Mouse (Mus musculus) kidney, embryonic 15.5 days (tissue): Measurements from ENCODE around the gene Gm9508. TPM values are rescaled to one million over a fixed set of nuclear protein-coding genes. Genes with fewer than 3 reads are reported as not detected.
A peak's percentile ranks its signal among the peaks of the same experiment; 100 is the strongest.
"Not testable (repeated sequence)": the region's sequence is repeated elsewhere in the genome, so short reads cannot be mapped to it uniquely, and the experiment has no call there.

ENCODE experiments used
- ATAC-seq: fragments of 200-750 bp; cut with Nextera tagmentation; replicated peaks from 2 replicates; pipeline ENCODE4 v1.8.0; 2017; ENCODE audit warnings: moderate TSS enrichment; ENCODE audit not compliant: low FRiP score
- H3K27ac ChIP-seq: fragments of 300-500 bp; sonication (generic); 2 replicates; pipeline ENCODE4 v1.5.1; 2015; ENCODE audit warnings: mild to moderate bottlenecking, inconsistent platforms
- H3K27me3 ChIP-seq: fragments of 300-500 bp; sonication (generic); 2 replicates; pipeline ENCODE4 v1.6.1; 2015; ENCODE audit warnings: inconsistent platforms
- H3K36me3 ChIP-seq: fragments of 300-500 bp; sonication (generic); 2 replicates; pipeline ENCODE4 v1.6.1; 2015; ENCODE audit warnings: inconsistent platforms
- H3K4me1 ChIP-seq: fragments of 300-500 bp; sonication (generic); 2 replicates; pipeline ENCODE4 v1.6.1; 2015; ENCODE audit warnings: inconsistent platforms
- H3K4me2 ChIP-seq: fragments of 300-500 bp; sonication (generic); 2 replicates; pipeline ENCODE4 v1.6.1; 2015; ENCODE audit warnings: moderate library complexity, mild to moderate bottlenecking, inconsistent platforms
- H3K4me3 ChIP-seq: fragments of 300-500 bp; sonication (generic); replicated peaks from 2 replicates; pipeline ENCODE4 v1.5.1; 2015; ENCODE audit warnings: mild to moderate bottlenecking, inconsistent platforms
- H3K9ac ChIP-seq: fragments of 300-500 bp; sonication (generic); 2 replicates; pipeline ENCODE4 v1.6.1; 2015; ENCODE audit warnings: mild to moderate bottlenecking, inconsistent platforms
- H3K9me3 ChIP-seq: fragments of 300-500 bp; sonication (generic); replicated peaks from 2 replicates; pipeline ENCODE4 v1.6.1; 2016; ENCODE audit warnings: inconsistent platforms
- WGBS: fragments of 180-500 bp; shearing (Covaris S2); methylation state at CpG from one replicate; pipeline ENCODE4 v1.1.7; 2015; ENCODE audit warnings: mixed read lengths; 5-methylcytosine and 5-hydroxymethylcytosine counted together
- polyA plus RNA-seq: library from polyadenylated mRNA; unstranded; fragments of >200 nt; fragmentation: Nextera tagmentation; extraction: Ambion mirVana; gene quantifications from 2 replicates; pipeline ENCODE4 v1.2.1, GENCODE M21; 2015

The Gm9508 gene
- polyA plus RNA-seq, 1 experiment from 2014 or later: not detected

- ATAC-seq: no peak
- Histone ChIP-seq H3K27me3 (no peaks in the 10 kb centered on the region), H3K9ac (no peak overlapping the region), H3K4me3 (no peak overlapping the region), H3K36me3 (no peaks in the 10 kb centered on the region), H3K9me3 (peaks cover 8% of the 10 kb centered on the region; the same call in 1 of the 2 replicates), H3K27ac (no peak overlapping the region), H3K4me1 (no peaks in the 10 kb centered on the region), H3K4me2 (no peak overlapping the region)
- 77% methylated on average over 3 of the region's 3 CpGs for WGBS
Observed at GRCm38 (mm10) chr10:77709831-77710230, 12.8 kb upstream of the Gm9508 start.

- peaks cover 13% of the 10 kb centered on the region for H3K9me3 ChIP-seq
- H3K27ac ChIP-seq: no peak within 1 kb of the TSS
- H3K4me3 ChIP-seq: no peak within 1 kb of the TSS
- H3K27me3 ChIP-seq: no peaks in the 10 kb centered on the region
- WGBS: 84% methylated on average over 1 of the region's 1 CpGs
- H3K9ac ChIP-seq: no peak within 1 kb of the TSS
- no peak for ATAC-seq
- no peaks in the 10 kb centered on the region for H3K4me1 ChIP-seq
- H3K36me3 ChIP-seq: no peaks in the 10 kb centered on the region
- H3K4me2 ChIP-seq: no peak within 1 kb of the TSS
Observed at GRCm38 (mm10) chr10:77706326-77706725, 9.3 kb upstream of the Gm9508 start, which contains the start of gene Gm10272. Gm10272 (plus strand) TSS chr10:77706626.

- not testable (repeated sequence) for H3K4me2 ChIP-seq, H3K27ac ChIP-seq, H3K9me3 ChIP-seq, H3K36me3 ChIP-seq, H3K4me3 ChIP-seq, H3K9ac ChIP-seq, ATAC-seq
- H3K4me1 ChIP-seq: peaks cover 12% of the 10 kb centered on the region
- WGBS: 64% methylated on average over 3 of the region's 3 CpGs
- peaks cover 35% of the 10 kb centered on the region for H3K27me3 ChIP-seq
Observed at GRCm38 (mm10) chr10:77690356-77690807, 6.7 kb downstream of the Gm9508 start, which contains the start of gene Gm19402. Gm19402 (minus strand) TSS chr10:77690757.

GRCm38 (mm10) chr10:77687021-77687420 lies 10.0 kb downstream of the Gm9508 start:
- Histone ChIP-seq H3K4me3 (no peak overlapping the region), H3K9ac (no peak overlapping the region), H3K27ac (no peak overlapping the region), H3K9me3 (no peaks in the 10 kb centered on the region), H3K36me3 (no peaks in the 10 kb centered on the region), H3K27me3 (peaks cover 60% of the 10 kb centered on the region), H3K4me1 (peaks cover 15% of the 10 kb centered on the region), H3K4me2 (no peak overlapping the region)
- ATAC-seq: no peak
- 14% methylated on average over 10 of the region's 10 CpGs for WGBS

- Histone ChIP-seq H3K9ac (no peak within 1 kb of the TSS), H3K4me2 (no peak within 1 kb of the TSS), H3K27me3 (peaks cover 65% of the 10 kb centered on the region), H3K27ac (no peak within 1 kb of the TSS), H3K9me3 (no peaks in the 10 kb centered on the region), H3K4me3 (no peak within 1 kb of the TSS), H3K36me3 (no peaks in the 10 kb centered on the region), H3K4me1 (peaks cover 15% of the 10 kb centered on the region)
- peak; percentile 18; the same call in 1 of the 2 replicates for ATAC-seq
- 7% methylated on average over 22 of the region's 22 CpGs for WGBS
Observed at GRCm38 (mm10) chr10:77685895-77686664, 11.0 kb downstream of the Gm9508 start, which contains the start of gene Tspear. Tspear (plus strand) TSS chr10:77686569.

GRCm38 (mm10) chr10:77684181-77684580 lies 12.9 kb downstream of the Gm9508 start:
- Histone ChIP-seq H3K4me3 (no peak overlapping the region), H3K27ac (no peak overlapping the region), H3K36me3 (no peaks in the 10 kb centered on the region), H3K9me3 (no peaks in the 10 kb centered on the region), H3K9ac (no peak overlapping the region), H3K4me1 (peaks cover 15% of the 10 kb centered on the region), H3K27me3 (peaks cover 80% of the 10 kb centered on the region), H3K4me2 (no peak overlapping the region)
- WGBS: 39% methylated on average over 8 of the region's 8 CpGs
- ATAC-seq: no peak

- Histone ChIP-seq H3K36me3 (no peaks in the 10 kb centered on the region), H3K27ac (no peak overlapping the region), H3K4me3 (no peak overlapping the region), H3K9me3 (no peaks in the 10 kb centered on the region), H3K9ac (no peak overlapping the region), H3K4me2 (no peak overlapping the region), H3K4me1 (peaks cover 19% of the 10 kb centered on the region), H3K27me3 (peaks cover 83% of the 10 kb centered on the region)
- ATAC-seq: no peak
- 82% methylated on average over 7 of the region's 7 CpGs for WGBS
Observed at GRCm38 (mm10) chr10:77682994-77683393, 14.0 kb downstream of the Gm9508 start.

GRCm38 (mm10) chr10:77677562-77677961 lies 19.5 kb downstream of the Gm9508 start:
- 0% methylated on average over 35 of the region's 35 CpGs for WGBS
- ATAC-seq: no peak
- no peak overlapping the region for H3K9ac ChIP-seq

GRCm38 (mm10) chr10:77673765-77674164 lies 23.3 kb downstream of the Gm9508 start:
- Histone ChIP-seq H3K4me3 (no peak overlapping the region), H3K4me2 (no peak overlapping the region), H3K27ac (no peak overlapping the region), H3K9ac (no peak overlapping the region), H3K9me3 (no peaks in the 10 kb centered on the region), H3K4me1 (peaks cover 13% of the 10 kb centered on the region), H3K36me3 (no peaks in the 10 kb centered on the region), H3K27me3 (peaks cover 36% of the 10 kb centered on the region)
- no peak for ATAC-seq
- 55% methylated on average over 13 of the region's 13 CpGs for WGBS

More at GRCm38 (mm10) chr10:77677562-77677961, 19.5 kb downstream of the Gm9508 start:
- H3K4me2 ChIP-seq: peak overlapping the region; percentile 67
- no peak overlapping the region for H3K27ac ChIP-seq
- H3K27me3 ChIP-seq: peaks cover 63% of the 10 kb centered on the region
- peaks cover 13% of the 10 kb centered on the region for H3K4me1 ChIP-seq
- peak overlapping the region; percentile 36 for H3K4me3 ChIP-seq
- H3K9me3 ChIP-seq: no peaks in the 10 kb centered on the region
- H3K36me3 ChIP-seq: no peaks in the 10 kb centered on the region

GRCm38 (mm10) chr10:77671519-77671918 lies 25.5 kb downstream of the Gm9508 start:
- WGBS: 67% methylated on average over 4 of the region's 4 CpGs
- Histone ChIP-seq H3K9me3 (no peaks in the 10 kb centered on the region), H3K36me3 (no peaks in the 10 kb centered on the region), H3K27me3 (peaks cover 13% of the 10 kb centered on the region), H3K4me2 (no peak overlapping the region), H3K9ac (no peak overlapping the region), H3K4me3 (no peak overlapping the region), H3K4me1 (no peaks in the 10 kb centered on the region), H3K27ac (no peak overlapping the region)
- no peak for ATAC-seq

GRCm38 (mm10) chr10:77670710-77671109 lies 26.3 kb downstream of the Gm9508 start:
- H3K27ac ChIP-seq: no peak overlapping the region
- H3K4me2 ChIP-seq: no peak overlapping the region
- no peaks in the 10 kb centered on the region for H3K9me3 ChIP-seq
- 80% methylated on average over 4 of the region's 4 CpGs for WGBS
- peaks cover 5% of the 10 kb centered on the region for H3K27me3 ChIP-seq
- no peaks in the 10 kb centered on the region for H3K36me3 ChIP-seq
- no peak for ATAC-seq
- no peaks in the 10 kb centered on the region for H3K4me1 ChIP-seq
- H3K9ac ChIP-seq: no peak overlapping the region
- H3K4me3 ChIP-seq: no peak overlapping the region

- Histone ChIP-seq H3K9ac (no peak overlapping the region), H3K9me3 (no peaks in the 10 kb centered on the region), H3K27me3 (peaks cover 12% of the 10 kb centered on the region; the same call in 1 of the 2 replicates), H3K27ac (no peak overlapping the region), H3K4me3 (no peak overlapping the region), H3K4me1 (peaks cover 7% of the 10 kb centered on the region; the same call in 1 of the 2 replicates), H3K4me2 (no peak overlapping the region), H3K36me3 (no peaks in the 10 kb centered on the region)
- WGBS: 79% methylated on average over 4 of the region's 4 CpGs
- no peak for ATAC-seq
Observed at GRCm38 (mm10) chr10:77667402-77667801, 29.6 kb downstream of the Gm9508 start.
